Mouse (Mus musculus) heart, adult 2 months (tissue): ENCODE data around the gene Adam11.

Source experiments
- CTCF ChIP-seq: fragments of 200-600 bp; IDR thresholded peaks from 2 replicates; pipeline ENCODE4 v1.8.1; 2022; ENCODE audit warnings: antibody characterized with exemption, mild to moderate bottlenecking, moderate library complexity
- EP300 ChIP-seq: fragments of 200-500 bp; IDR thresholded peaks from 2 replicates; pipeline ENCODE4 v1.6.1; 2011; ENCODE audit warnings: low read depth, low read length, control low read depth; ENCODE audit not compliant: insufficient read depth
- POLR2A ChIP-seq: fragments of 200-500 bp; IDR thresholded peaks from 2 replicates; pipeline ENCODE4 v1.6.1; 2011; ENCODE audit warnings: mild to moderate bottlenecking, low read depth, low read length, control low read depth; ENCODE audit not compliant: insufficient read depth

DNA sequence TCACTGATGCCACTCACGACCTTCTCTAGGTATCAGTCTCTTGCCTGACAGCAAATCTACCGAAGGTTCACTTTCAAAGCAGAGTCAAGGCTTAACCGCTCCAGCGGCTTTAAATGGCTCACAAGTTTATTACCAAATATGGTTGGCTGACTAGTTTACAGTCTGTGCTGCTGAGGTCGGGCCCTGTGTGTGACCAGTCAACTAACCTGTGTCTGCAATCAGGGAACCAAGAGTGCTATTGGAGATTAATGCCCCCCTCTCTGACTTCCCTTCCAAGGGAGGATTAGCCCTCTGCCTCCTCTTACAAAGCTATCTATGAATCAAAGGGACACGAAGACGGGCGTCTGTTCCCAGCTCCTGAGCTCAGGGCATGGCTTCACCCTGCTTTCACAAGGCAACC lies 32.9 kb downstream of the Adam11 start:
- TF ChIP-seq POLR2A (no peak), CTCF (no peak), EP300 (no peak)
